Comparison of ENCODE assay signal across 23 mouse cellular contexts in the genomic region with DNA sequence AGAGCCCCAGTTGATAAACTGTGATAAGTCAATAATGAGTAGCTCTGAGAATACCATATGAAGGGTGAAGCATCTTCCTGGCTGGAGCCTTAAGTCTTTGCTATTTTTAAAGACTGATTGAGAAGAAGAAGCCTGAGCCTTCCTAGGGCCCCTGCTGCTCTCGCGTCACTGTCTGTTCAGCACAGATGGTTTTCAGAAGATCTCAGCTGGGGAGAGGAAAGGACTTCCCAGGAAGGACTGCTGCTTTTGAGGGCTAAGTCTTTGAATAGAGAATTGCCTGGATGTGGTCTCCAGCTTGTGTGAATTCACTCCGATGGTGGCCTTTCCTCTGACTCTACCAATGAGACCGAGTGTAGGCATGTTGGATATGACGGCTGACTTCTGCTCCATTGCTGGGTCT.
"Had no signal": no experiment of that assay in that cellular context is flagged by ENCODE, and none has a peak within 500 bp of the region (broad histone marks: within the 10 kb centered on the region; RNA-seq: fewer than 3 reads in every experiment).

No protein-coding gene starts in this region.

- H3K4me2 ChIP-seq: limb, embryonic 13.5 days; liver, embryonic 12.5 days; liver, embryonic 15.5 days; lung, embryonic 15.5 days; midbrain, embryonic 13.5 days; neural tube, embryonic 13.5 days had no signal

- H3K27ac ChIP-seq: limb, embryonic 10.5 days; limb, embryonic 13.5 days; liver, embryonic 12.5 days; liver, embryonic 15.5 days; lung, embryonic 15.5 days; midbrain, embryonic 10.5 days; midbrain, embryonic 13.5 days; neural tube, embryonic 13.5 days; stomach, postnatal 0 days had no signal

- DNase-seq: kidney, adult 9 months; kidney, postnatal 14 days; kidney, postnatal 4 days; liver; lung, adult 18-20 months; lung, postnatal 10 days; lung, postnatal 36 days; retina, postnatal 1 day; right cerebral cortex, postnatal 14 days; right cerebral cortex, postnatal 4 days; thymus, postnatal 25 days had no signal

- H3K9me3 ChIP-seq: limb, embryonic 10.5 days; limb, embryonic 13.5 days; liver, embryonic 12.5 days; liver, embryonic 15.5 days; lung, embryonic 15.5 days; megakaryocyte, embryonic 14.5 days; midbrain, embryonic 10.5 days; midbrain, embryonic 13.5 days; neural tube, embryonic 13.5 days had no signal

- H3K36me3 ChIP-seq: limb, embryonic 10.5 days; limb, embryonic 13.5 days; liver, embryonic 12.5 days; liver, embryonic 15.5 days; lung, embryonic 15.5 days; midbrain, embryonic 10.5 days; midbrain, embryonic 13.5 days; neural tube, embryonic 13.5 days had no signal

- H3K9ac ChIP-seq: limb, embryonic 13.5 days; liver, embryonic 12.5 days; liver, embryonic 15.5 days; lung, embryonic 15.5 days; midbrain, embryonic 13.5 days; neural tube, embryonic 13.5 days had no signal

- ATAC-seq: liver, embryonic 12.5 days; midbrain, embryonic 13.5 days; midbrain, embryonic 16.5 days had no signal

- H3K4me1 ChIP-seq: limb, embryonic 10.5 days; limb, embryonic 13.5 days; liver, embryonic 12.5 days; liver, embryonic 15.5 days; lung, embryonic 15.5 days; megakaryocyte, embryonic 14.5 days; midbrain, embryonic 10.5 days; midbrain, embryonic 13.5 days; neural tube, embryonic 13.5 days had no signal

- H3K27me3 ChIP-seq: limb, embryonic 13.5 days; liver, embryonic 12.5 days; liver, embryonic 15.5 days; lung, embryonic 15.5 days; megakaryocyte, embryonic 14.5 days; midbrain, embryonic 13.5 days; neural tube, embryonic 13.5 days had no signal

- H3K4me3 ChIP-seq: limb, embryonic 10.5 days; limb, embryonic 13.5 days; liver, embryonic 12.5 days; liver, embryonic 15.5 days; lung, embryonic 15.5 days; megakaryocyte, embryonic 14.5 days; midbrain, embryonic 10.5 days; midbrain, embryonic 13.5 days; myocyte; neural tube, embryonic 13.5 days had no signal
